Mouse (Mus musculus) heart, adult 9 months (tissue): ENCODE measurements at regions not wholly inside any gene's neighbourhood (a gene's known extent, or its start where the extent isn't known, plus 50 kb on each side); places are given as distances from the start of the nearest gene placed in this dataset.

Source experiments
- DNase-seq, 2 experiments: peaks; one replicate each; pipeline ENCODE4 v3.0.0; 2022; ENCODE audit warnings: low spot score in 2 of 2

DNA sequence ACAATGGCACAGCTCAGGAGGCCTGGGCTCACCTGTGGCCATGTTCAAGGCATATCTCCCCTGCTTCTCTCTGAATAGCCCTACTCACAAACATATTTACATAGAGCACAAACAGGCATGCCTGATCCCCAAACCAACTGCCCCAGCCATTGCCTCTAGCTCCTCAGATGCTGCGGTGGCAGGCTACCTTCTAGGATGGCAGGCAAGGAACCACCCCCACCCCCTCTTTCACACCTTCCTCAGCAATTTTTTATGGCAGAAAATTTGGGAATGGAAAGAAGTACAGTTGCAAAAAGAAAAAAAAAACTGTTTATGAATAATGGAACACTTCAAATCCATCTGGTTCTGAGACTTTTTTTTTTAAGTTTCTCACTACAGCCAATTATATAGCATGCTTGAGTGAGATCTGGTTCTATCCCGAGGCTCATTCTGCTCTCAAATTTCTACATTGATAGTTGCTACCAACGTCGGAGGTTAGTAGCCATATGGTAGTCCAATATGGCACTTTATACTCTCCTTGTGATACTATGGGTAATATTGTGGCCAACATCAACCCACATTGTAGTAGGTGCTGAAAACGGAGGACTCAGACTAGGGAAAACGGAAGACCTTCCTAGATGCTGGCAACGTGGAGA lies 136.8 kb upstream of the Gm10295 start:
- no peak for DNase-seq

DNA sequence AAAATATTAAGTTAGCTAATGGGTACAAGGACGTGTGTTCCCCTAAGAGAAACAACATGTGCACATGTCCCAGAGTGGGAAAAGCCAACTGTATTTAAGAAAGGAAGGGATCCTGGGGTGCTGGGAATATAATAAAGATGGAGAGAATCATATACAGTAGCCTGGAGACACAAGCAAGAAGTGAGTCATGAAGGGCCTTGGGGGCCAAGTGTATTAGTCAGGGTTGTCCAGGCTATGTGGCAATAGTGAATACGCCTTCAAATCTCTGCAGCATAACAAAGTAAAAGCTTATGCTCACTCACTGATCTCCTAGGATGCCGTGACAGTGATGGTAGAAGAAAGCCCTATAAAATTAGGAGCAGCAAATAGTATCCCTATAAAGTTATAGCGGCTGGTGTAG lies 124.1 kb upstream of the Gm10295 start:
- DNase-seq = no peak

DNA sequence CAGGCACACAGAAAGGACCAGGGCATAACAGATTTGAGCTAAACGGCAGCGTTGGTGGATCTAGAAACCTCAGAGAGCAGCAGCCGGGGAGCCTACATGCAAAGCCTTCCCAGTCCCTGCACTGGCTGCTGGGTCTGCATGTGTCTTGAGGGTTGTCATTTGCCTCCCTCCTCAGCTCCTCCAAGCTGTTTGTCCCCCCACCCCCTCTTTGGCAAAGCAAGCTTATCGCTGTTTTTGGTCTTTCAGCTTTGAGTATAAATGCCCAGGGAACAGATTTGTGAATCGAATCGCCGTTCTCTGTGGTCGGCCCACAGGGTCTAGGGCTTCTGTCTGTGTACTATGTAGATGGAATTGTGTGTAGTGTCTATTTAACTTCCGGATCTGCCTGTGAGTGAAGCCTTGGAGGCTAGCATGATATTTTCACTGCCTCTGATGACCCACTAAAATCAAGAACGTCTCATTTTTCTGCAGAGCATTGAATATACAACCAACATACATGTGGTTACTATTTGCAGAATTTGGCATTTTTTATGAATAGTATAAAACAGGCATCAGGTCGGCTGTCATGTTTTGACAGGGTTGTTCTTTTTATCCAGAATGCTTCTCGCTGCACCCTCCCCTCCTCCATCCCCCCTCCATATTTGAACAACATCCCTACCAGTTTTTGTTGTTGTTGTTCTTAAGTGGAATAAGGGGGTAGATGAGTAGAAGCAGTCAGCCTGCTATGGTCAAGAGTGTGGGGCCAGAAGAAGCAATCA lies 121.3 kb upstream of the Gm10295 start:
- no peak for DNase-seq

DNA sequence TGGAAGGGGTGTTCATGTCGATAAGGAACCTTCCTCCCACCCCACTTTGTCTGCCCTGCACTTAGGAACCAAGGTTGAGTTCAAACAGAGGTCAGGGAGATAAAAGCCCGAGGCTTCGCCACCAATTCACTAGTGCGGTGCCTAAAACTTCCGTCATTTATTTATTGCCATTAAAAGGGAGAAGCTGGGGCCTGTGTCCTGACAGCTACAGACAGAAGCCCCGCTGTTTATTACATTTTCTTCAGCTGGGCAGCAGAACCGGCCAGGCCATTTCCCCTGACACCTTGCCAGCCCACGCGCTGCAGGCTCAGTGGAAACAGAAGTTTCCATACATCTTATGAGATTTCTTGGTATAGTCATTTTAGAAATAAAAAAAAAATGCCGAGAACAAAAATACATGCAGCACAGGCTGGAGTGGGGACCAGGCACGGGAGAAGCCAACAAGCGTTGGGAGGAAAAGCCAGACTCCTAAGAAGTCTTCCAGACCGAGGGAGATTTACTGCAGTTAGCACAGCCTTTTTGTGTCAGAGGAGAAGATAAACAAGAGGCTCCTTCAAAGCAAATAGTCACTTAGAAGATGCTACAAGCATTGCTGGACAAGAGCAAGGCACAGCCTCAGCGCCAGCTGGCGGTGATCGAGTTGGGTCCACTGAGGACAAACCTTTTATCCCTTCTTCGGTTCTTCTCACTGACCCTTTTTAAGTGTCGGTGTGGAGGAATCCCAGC lies 120.5 kb upstream of the Gm10295 start:
- DNase-seq = peak; percentile 15 to 30

DNA sequence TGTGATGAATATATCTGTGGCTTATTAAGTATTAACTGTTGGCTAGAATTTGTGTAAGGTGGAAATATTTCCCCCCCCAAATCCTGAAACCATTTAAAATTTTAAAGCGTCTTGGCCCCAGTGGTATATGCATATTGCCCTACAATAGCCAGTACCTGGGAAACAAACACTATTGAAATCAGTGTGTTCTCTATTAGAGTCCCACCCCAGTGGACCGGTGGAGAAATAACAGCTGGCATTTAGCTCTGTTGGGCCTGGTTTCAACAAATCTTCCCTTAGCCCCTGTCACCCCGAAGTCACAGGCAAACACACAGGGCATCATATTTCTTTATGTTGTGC lies 120.0 kb upstream of the Gm10295 start:
- peak; percentile 16 to 17 for DNase-seq

DNA sequence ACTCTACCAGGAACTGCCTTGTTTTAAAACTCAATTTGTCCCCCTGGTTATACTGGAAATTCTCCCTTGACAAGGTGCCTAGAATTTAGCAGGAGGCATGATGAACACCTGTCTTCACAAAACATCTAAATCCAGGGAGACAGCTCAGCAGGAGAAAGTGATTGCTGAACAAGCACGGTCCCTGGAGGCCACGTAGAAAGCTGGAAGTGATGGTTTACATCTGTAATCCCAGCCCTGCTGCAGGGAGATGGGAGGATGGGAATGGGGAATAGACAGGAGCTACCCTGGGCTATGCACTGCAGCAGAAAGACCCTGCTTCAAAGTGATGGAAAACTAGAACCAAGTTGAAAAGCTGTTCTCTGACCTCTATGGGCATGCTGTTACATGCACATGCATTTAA lies 119.1 kb upstream of the Gm10295 start:
- peak; percentile 15 for DNase-seq

DNA sequence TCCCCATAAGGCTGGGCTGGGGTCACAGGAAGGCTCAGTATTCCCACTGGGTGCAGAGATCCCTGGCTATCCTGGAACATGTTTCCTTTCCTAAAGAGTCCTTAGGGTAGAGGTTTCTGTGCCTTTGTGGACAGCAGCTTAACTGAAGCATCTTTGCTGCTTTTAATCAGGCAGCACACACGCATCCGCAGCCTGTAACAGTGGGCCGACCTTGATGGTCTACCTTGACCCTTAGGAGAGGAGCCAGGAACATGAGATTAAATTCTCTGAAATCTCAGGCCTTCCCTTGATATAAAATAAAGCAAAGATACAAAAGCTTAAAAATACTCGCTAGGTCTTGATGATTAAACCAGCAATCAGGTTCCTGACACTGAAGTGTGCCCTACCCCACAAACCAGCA lies 118.7 kb upstream of the Gm10295 start:
- DNase-seq = no peak

DNA sequence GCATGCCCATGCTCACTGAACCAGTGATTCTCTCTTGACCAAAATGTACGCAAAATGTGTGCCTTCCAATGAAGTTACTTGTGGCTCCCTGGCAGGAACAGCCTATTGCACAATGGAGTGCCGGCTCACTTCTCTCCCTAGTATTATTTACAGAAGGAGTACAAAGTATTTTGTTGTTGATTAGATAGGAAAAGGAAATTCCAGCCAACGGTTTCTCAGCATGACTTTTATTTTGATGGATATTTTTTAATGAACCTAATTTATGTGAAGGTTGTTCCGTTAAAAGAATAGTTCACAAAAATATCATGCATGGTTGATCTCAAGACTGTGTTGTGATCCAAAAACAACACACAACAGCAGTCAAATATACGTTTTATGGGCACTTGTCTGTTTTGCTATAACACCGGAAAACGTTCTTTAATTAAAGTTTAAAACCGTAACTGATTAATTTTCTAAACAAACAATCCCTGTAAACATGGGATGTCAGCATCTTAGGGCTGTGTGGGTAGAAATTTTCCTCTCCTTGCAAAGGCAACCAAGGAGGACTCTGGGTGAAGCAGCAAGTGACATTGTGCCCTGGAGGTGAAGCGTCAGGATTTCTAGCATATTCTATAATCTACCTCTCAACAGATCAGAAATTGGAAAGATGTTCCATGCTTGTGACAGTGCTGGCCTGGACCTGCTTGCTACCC lies 116.3 kb upstream of the Gm10295 start:
- peak in 1 of 2 experiments; percentile 29 for DNase-seq

DNA sequence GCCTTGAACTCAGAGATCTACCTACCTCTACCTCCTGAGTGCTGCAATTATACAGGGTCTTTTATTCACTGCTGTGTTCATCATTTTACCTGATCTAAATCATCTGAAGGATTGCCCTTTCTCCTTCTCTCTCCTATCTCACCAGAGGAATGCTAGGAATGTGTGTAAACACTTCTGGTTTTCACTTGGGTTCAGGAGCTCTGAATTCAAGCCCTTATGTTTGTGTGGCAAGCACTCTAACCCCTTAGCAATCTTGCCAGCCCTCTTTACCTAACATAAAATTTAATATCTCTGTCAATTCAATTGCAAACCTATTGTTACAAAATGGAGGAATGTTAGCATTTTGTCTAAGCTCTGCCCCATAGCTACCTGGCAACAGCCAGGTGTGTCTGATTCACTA lies 112.8 kb upstream of the Gm10295 start:
- DNase-seq = no peak

DNA sequence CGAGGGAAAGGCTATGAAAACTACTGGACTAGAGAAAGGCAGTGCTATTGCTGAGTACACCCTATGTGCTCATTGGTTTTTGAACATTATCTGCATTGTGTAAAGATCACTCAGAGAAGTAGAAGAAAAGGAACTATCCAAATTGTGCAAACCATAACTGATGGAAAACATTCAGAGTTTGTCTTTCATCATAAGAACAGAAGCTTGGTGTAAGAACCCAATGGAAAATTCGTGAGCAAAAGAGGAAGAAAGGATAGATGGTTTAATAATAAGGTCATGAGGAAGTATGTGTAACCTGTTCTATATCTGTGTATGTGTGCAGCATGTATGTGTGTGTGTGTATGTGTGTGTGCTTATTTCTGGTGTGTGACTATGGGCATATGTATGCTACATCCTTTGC lies 112.3 kb upstream of the Gm10295 start:
- no peak for DNase-seq

DNA sequence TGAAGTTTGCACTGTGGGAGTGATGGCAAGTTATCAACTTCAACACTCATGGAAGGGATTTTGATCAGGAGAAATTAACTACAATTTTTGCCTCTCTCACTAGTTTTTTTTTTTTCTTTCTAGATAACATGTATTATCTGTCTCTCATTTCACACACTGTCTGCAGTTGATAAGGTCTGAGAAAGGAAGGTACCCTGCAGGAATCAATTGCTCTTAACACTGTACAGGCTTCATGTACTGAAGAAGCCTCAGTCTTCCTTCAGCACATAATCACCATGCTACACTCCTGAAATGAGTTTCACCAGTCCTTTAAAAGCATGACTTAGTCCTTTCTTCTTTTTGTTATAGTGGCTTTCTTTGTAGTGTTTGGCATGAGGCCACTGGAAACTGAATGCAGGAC lies 108.5 kb upstream of the Gm10295 start:
- DNase-seq = no peak

DNA sequence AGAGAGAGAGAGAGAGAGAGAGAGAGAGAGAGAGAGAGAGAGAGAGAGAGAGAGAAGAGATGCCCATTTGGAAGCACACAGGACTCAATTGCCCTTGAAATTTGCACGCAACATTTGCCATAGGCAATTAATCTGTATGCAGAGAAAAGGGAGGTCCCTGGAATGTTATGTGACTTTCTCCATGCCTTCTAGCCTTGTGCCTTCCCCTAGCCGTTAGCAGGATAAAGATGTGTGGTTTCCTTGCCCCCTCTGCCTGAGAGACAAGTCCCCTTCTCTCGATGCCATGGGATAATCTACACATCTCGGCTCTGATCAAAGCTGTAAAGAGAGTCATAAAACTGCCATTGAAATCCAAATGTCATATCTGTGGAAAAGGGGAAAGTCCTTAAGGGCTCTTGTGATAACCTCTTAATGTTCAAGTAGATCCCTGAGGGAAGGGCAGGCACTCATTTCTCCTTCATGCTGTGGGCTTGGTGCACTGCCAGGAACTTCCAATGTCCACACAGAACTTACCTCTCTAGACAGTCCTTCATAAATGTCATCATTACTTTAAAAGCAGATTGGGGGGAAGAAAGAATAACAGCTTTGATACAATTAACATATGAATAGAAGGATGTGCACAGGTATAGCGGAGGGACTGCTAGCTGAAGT lies 106.9 kb upstream of the Gm10295 start:
- DNase-seq = no peak

DNA sequence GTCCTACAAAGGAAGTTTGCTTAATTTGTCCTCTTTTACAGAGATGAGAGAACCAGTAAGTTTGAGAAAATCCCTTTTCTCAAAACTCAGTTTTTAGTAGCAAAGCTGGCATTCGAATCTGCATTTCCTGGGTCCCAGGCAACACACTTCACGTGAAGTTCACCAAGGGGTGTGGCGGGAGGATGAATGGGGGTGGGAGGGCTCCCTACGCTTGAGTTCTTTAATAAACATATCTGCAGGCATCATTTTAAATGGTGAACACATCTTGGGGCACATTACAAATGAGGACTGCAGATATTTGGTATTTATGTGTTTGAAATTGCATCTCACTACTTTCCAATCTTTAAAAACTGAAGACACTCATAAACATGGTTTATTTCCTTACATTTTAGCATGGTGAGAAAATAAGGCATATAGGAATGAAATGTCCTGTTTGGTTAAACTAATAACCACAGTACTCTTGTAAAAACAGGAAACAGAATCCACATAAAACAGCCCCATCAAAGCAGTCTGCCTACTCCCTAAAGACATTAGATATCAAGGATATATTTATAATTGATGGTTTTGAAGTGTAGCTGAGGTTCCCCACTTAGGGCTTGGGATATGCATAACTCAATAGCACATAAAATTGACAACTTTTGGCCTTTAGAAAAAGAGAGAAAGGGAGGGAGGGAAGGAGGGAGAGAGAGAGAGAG lies 106.3 kb upstream of the Gm10295 start:
- no peak for DNase-seq

DNA sequence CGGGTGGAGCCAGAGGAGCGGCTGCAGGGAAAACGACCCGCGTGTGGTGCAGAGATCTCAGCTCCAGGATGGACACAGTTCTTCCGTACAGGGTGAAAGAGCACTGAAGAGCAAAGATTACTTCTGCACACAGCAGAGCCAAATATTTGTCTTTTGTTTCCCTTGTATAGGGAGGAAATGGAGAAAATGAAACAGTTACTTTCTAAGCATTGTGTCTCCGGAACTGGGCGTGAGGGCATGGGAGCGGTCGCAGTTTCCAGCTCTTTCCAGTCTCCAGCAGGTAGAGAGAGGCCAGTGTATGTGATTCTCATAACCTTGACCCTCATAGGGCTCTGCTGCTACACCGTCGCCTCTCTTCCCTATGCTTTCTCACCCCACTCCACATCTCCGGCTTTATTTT lies 105.1 kb upstream of the Gm10295 start:
- no peak for DNase-seq

DNA sequence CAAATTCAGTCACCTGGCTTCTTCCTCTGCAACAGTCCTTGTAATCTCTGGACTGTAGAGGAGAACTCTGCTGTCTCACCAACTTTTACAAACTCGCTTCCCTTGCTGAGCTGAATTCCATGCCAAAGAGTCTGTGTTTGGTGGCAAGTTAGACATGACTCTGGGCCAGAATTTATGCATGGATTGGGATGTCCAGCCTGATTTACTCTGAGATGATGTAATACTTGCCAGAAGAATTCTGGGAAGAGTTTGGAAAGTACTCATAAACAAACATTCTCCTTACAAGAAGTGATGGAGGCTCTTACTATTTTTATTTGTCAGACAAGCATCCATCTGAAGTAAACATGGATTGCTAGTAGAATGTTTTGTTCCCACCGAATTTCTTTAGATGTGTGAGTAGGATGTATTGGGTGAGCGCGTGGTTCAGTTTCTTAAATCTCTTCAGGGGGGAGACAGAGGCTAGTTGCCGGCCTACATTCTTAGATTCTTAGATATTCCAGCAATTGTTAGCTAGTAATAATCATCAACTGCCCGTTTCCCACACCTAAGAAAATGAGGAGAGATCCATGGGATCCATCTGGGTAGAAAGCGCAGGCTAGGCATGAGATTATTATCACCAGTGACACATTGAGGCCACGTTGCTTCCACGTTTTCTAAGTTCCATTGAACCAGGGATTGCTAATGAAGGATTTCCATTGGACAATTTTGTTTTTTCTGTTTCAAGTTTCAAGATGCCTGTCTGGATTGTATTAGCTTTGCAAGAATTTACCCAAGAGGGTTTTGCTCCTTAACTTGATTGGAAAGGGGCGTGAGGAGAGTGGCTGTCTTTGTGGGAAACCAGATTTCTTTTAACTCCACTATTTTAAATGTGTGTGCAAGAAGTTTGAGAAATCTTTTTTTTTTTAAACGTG lies 89.3 kb upstream of the Gm10295 start:
- DNase-seq = no peak

DNA sequence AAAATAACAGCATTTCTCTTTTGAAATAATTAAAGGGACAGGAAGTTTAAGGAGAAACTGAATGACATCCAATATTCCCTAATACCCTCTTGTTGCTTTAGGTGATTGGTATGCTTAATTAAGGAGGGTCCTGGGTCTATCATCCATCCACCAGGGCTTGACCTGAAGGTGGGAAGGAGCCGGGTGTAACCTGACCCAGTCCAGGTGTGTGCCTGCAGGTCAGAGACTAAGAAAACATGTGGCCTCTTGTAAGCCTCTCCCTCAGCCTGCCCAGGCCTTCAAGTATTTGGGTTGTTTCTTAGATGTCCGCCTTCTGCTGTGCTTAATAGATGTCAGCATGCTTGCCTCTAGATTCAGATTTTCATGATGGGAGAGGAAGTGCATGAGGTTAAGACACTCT lies 74.7 kb upstream of the Gm10295 start:
- no peak for DNase-seq

DNA sequence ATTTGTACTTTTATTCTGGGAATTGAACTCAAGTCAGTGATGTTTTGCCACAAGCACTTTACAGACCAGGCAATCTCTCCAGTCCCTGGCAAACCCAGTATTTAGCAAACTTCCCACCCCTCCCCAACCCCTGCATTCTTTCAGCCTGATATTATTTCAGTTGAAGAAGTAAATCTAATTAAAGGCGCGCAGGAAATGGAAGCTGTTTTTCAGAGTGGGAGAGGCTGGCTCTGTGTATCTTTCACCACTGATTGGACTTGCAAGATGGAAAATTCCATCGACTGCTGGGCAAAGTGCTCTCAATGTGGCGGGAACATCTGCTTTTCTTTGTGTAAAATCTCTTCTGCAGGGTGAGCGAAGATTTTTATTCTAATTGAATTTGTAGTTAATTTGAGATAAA lies 68.0 kb upstream of the Gm10295 start:
- peak in 1 of 2 experiments; percentile 13 for DNase-seq

DNA sequence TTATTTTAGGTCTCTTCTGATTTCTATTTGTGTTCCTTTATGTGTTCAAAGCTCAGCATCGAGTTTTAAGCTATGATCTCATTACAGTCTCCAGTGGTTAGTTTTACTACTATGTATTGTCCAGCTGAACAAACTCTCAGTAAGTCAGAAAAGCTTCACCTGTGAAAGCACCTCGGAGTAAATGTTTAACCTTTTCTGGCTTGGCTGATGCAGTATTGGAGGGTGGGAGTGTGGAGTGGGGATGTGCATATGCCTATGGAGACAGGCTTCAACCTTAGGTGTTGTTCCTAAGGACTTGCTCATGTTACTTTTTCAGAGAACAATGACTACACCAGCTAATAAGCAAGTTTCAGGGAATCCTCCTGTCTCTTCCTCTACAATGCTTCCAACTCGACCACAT lies 67.6 kb upstream of the Gm10295 start:
- no peak for DNase-seq

DNA sequence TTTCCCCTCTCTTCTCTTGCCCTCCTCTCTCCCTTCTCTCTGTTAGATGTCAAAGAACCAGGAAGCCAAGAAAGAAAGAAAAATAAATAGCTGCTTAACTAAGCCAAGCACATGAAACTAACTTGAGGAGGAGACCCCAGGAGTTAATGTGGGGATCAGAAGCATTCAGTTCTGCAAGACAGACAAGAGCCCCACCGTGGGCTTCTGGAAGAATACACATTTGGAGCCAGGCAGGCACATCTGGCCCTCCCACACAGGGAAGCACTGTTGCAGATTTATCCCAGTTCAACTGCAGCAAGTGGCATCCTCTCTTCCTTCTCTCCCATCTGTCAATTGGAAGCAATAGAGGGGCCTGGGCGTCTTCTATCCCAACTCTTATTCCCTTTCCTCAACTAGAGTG lies 63.5 kb upstream of the Gm10295 start:
- DNase-seq = no peak

DNA sequence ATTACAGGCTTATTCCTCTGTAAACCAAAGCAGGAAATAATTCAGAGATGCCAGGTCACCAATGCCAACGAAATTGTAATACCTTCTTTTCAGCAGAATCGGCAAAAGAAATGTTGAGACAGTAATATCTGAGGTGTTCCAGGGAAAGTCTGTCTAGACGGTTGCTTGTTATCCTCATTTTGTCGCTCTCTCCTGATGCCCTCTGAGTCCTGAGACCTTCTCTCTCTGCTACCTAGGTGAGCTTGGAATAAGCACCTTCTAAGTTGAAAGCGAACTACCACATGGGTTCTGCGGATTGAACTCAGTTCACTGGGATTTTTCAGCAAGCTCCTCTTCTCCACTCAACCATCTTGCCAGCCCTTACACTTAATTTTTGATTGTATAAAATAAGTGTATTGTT lies 61.8 kb upstream of the Gm10295 start:
- DNase-seq = no peak
